Mouse (Mus musculus) bone marrow, adult 2 months (tissue): ENCODE results near the gene Cyb5r4.

Source experiments
- CTCF ChIP-seq: fragments of 200-500 bp; IDR thresholded peaks from 2 replicates; pipeline ENCODE4 v1.5.1; 2011; ENCODE audit warnings: low read length, control low read depth; ENCODE audit not compliant: control insufficient read depth, insufficient read depth
- POLR2A ChIP-seq: fragments of 200-500 bp; IDR thresholded peaks from 2 replicates; pipeline ENCODE4 v1.6.1; 2011; ENCODE audit warnings: low read depth, mild to moderate bottlenecking, control low read depth, low read length, borderline replicate concordance; ENCODE audit not compliant: control insufficient read depth

DNA sequence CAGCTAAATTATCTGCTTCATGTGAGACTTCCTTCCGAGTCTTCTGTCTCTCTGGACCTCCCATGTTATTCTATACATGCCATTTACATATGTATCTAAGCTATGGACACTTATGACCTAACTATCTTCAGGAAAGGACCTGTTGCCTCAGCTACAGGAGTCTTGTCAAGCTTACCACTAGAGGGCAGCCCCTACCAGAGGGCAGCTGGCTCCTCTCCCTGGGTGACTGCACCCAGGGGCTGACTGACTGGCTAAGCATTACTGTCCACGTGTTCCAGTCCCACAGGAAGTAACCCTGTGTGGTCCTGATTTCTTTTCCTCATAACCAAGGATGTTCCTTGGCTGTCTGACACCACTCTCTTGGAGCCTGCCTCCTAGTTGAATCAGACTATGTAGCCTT lies 76.2 kb downstream of the Cyb5r4 start:
- TF ChIP-seq CTCF (peak; percentile 39; the same call in 1 of the 2 replicates), POLR2A (no peak)
